Mouse (Mus musculus): ENCODE measurements around the gene Arsb. TPM values are rescaled to one million over a fixed set of nuclear protein-coding genes. Genes with fewer than 3 reads are reported as not detected.

Gene Arsb
- polyA plus RNA-seq, 1 experiment from 2014 or later, result 7.6 TPM

DNA sequence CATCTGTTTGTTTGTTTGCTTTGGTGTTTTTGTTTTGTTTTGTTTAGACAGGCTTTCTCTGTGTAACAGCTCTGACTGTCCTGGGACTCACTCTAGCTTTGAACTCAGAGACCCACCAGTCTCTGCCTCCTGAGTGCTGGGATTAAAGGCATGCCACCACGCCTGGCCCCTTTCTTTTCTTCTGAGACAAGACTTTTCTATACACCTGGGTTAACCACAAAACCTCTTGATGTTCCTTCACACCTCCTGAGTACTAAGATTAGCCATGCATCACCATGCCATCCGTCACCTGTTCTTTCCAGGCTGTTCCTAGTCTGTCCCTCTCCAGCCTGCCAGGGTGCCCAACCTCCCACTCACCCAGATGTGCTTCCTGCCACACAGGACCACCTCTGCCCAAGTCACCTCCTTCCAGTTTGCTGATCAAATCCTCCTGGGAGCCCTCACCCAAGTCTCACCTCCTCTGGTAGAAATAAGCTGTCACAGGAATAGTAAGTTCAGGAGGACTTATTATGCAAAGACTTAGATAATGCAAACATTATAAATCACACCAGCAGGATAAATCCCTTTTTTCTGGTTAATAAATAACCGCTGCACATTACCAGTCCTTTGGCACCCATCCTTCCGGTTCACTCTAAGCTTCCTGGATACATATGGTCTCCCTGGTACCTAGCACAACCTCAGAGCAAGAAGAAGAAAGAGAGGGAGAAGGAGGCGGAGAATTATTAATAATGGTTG is 150.6 kb downstream of the Arsb start:
- Histone ChIP-seq H3K4me3 (no peak overlapping the region), H3K4me2 (replicated peaks) (no peak overlapping the region), H3K4me1 (no peaks in the 10 kb centered on the region), H3K36me3 (no peaks in the 10 kb centered on the region), H3K27ac (no peak overlapping the region), H3K9ac (no peak overlapping the region), H3K9me3 (no peaks in the 10 kb centered on the region), H3K27me3 (replicated peaks) (no peaks in the 10 kb centered on the region)
- WGBS, result 82% methylated on average over 5 of the region's 5 CpGs
- no peak for ATAC-seq (ENCODE audit: low FRiP score, low read depth)

DNA sequence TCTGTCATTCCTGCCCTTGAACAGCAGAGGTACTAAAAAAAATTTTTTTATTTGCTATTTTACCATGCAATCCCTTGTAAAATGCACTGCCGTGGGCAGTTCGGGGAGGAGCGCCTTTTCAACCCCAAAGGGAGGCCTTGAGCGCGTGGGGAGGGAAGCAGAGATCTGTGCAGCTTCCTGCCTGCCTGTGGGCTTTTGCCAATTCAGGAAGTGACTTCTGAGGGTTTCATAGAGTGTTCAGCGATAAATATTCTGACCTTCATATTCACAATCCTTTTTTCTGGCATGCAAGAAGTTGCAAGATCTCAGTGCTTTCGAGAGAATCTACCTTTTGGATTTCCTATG is 151.1 kb downstream of the Arsb start:
- Histone ChIP-seq H3K36me3 (no peaks in the 10 kb centered on the region), H3K27me3 (replicated peaks) (no peaks in the 10 kb centered on the region), H3K4me2 (replicated peaks) (no peak overlapping the region), H3K9ac (no peak overlapping the region), H3K27ac (no peak overlapping the region), H3K4me1 (no peaks in the 10 kb centered on the region), H3K4me3 (no peak overlapping the region), H3K9me3 (no peaks in the 10 kb centered on the region)
- 80% methylated on average over 7 of the region's 7 CpGs for whole genome bisulfite sequencing
- no peak for ATAC-seq (ENCODE audit: low FRiP score, low read depth)

DNA sequence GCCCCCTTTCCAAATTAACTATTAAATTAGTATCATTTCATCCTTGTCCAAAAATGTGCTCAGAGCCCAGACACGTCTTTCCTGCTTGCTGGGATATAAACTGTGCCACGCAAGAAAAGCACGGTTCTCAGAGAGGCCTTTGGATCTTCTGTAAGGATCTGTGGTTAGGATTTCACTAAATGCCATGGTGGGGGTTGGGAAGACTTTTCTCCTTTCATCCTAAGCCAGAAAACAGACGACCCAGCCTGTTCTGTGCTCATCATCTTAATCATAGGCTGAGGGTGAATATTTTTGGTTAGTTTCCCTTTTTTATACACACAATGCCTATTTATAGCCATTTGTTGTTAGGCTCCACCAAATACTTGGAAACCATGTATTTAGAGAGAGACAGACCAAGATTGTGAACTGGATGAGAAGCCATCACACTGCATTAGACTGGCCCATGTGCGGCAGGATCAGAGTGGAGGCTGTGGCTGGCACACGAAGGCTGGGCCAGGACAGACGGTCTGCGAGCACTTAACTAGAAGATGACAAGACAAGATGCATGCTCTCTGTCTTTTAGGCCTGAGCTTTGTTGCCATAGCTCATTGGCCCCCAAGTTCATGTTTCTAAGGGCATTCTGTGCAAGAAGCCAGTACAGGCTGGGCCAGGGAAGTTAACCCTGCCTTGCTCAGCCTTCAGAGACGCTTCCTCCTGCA is 153.5 kb downstream of the Arsb start:
- no peaks in the 10 kb centered on the region for H3K4me1 ChIP-seq
- no peak overlapping the region for H3K9ac ChIP-seq
- 80% methylated on average over 9 of the region's 9 CpGs for WGBS
- H3K36me3 ChIP-seq, result no peaks in the 10 kb centered on the region
- H3K4me3 ChIP-seq, result no peak overlapping the region
- H3K27me3 ChIP-seq (replicated peaks), result no peaks in the 10 kb centered on the region
- no peak overlapping the region for H3K4me2 ChIP-seq (replicated peaks)
- ATAC-seq (ENCODE audit: low FRiP score, low read depth), result no peak
- no peak overlapping the region for H3K27ac ChIP-seq
- no peaks in the 10 kb centered on the region for H3K9me3 ChIP-seq

DNA sequence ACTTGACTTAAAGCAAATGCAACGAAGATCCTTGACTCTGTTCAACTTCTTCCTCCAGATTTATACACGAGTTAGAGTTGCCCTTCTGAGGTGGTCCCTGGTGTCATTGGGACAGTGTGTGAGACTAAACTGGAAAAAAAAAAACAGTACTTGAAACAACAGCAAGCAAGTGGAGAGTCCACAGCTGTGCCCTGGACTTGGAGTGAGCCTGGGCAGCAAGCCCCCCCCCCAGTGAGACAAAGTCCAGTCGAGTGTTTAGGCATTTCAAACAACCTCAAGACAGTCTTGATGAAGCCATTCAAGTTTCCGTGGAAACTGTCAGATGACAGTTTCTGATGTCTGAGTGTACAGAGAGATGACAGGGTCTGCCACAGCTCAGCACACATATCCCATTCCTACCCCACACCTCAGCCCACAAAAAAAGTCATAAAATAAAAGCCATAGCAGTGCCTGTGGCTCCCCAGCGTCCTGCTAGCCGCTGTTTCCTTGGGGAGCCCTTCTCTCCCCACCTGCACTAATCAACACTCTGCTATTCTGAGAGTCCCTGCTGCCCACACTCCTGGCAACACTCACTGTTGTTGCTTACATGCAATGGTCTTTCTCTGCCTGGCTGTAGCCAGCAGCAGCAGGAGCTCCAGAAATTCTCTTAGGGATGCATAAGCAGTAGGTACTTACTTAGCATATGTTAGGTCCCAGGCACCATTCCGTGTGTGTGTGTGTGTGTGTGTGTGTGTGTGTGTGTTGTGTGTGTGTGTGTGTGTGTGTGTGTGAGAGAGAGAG is 159.3 kb downstream of the Arsb start:
- no peak for ATAC-seq (ENCODE audit: low FRiP score, low read depth)
- Histone ChIP-seq H3K4me3 (no peak overlapping the region), H3K4me1 (no peaks in the 10 kb centered on the region), H3K27ac (no peak overlapping the region), H3K9me3 (no peaks in the 10 kb centered on the region), H3K4me2 (replicated peaks) (no peak overlapping the region), H3K9ac (no peak overlapping the region), H3K27me3 (replicated peaks) (no peaks in the 10 kb centered on the region), H3K36me3 (no peaks in the 10 kb centered on the region)
- WGBS, result 67% methylated on average over 7 of the region's 7 CpGs

DNA sequence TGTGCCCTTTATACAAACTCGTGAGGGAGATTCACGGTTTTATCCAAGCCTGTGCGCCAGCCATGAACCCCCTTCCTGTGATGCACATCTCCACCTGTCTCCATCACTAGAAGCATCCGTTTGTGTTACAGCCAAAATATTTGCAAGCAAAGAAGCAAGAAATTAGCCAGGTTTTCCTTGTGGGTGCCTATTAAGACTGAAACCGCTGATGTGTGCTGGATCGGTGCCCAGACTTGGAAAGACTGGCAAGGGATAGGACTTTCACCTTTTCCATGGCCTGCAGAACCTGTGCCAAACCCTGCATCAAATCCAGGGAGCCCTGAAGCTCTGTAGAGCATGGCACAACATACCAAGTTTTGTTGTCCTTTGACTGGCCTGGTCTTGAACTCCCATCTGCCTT is 165.0 kb downstream of the Arsb start:
- 91% methylated on average over 6 of the region's 6 CpGs for WGBS
- ATAC-seq (ENCODE audit: low FRiP score, low read depth), result no peak
- H3K9me3 ChIP-seq, result no peaks in the 10 kb centered on the region

DNA sequence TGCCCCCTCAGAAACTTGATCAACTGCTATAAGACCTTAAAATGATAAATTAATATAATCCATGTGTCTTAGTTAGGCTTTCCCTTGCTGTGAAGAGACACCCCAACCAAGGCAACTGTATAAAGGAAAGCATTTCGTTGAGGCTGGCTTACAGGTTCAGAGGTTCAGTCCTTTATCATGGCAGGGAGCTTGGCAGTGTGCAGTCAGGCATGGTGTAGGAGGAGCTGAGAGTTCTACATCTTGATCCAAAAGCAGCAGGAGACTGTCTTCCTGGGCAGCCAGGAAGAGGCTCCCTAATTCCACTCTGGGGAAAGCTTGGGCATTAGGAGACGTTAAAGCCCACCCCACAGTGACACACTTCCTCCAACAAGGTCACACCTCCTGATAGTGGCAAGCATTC is 166.7 kb downstream of the Arsb start:
- no peak overlapping the region for H3K27ac ChIP-seq
- WGBS, result 38% methylated on average over 2 of the region's 2 CpGs
- H3K4me1 ChIP-seq, result 0 out of 2 replicates have a peak, but pooled peaks cover 4% of the 10 kb centered on the region
- H3K36me3 ChIP-seq, result no peaks in the 10 kb centered on the region
- no peaks in the 10 kb centered on the region for H3K9me3 ChIP-seq
- no peak overlapping the region for H3K4me2 ChIP-seq (replicated peaks)
- H3K9ac ChIP-seq, result no peak overlapping the region
- no peak overlapping the region for H3K4me3 ChIP-seq
- ATAC-seq (ENCODE audit: low FRiP score, low read depth), result no peak
- H3K27me3 ChIP-seq (replicated peaks), result no peaks in the 10 kb centered on the region

More for the DNA sequence above, 165.0 kb downstream of the Arsb start:
- Histone ChIP-seq H3K9ac (no peak overlapping the region), H3K4me2 (replicated peaks) (no peak overlapping the region), H3K36me3 (no peaks in the 10 kb centered on the region), H3K4me3 (no peak overlapping the region), H3K27ac (no peak overlapping the region), H3K27me3 (replicated peaks) (no peaks in the 10 kb centered on the region), H3K4me1 (0 out of 2 replicates have a peak, but pooled peaks cover 4% of the 10 kb centered on the region)

DNA sequence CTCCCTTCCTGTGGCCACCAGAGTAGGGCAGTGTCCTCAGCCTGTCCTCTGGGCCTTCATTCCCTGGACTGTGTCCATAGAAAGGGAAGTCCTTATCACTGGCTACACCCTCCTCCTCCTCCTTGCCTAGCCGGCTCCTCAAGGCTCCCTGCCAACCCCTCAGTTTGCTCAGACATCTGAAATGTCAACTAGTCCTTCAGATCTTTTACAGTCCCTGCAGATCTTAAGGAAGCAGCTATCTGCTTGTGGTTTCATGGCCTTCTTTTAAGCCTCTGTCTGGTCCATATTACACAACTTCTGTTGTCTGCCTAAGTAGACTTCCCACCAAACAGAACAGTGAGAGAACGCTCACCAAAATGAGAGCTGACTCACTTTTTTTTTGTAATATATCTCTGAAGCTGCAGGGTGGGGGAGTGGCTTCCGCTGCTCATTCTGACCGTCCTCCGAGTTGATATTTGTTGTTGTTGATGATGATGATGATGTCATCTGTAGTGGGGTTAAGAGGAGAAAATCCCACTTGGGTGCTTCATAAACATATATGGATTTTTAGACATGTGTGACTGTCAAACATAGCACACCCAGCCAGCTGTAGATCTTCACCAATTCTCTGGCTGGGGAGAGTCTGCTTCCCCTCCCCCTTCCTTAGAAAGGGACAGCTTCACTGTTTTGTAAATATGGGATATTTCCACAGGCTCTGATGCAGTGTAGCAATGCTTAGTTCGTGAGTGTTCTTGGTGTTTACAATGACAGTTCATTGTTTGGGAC is 168.1 kb downstream of the Arsb start:
- Histone ChIP-seq H3K4me2 (replicated peaks) (no peak overlapping the region), H3K36me3 (no peaks in the 10 kb centered on the region), H3K27ac (no peak overlapping the region), H3K27me3 (replicated peaks) (no peaks in the 10 kb centered on the region), H3K9ac (no peak overlapping the region), H3K4me1 (0 out of 2 replicates have a peak, but pooled peaks cover 4% of the 10 kb centered on the region), H3K4me3 (no peak overlapping the region), H3K9me3 (no peaks in the 10 kb centered on the region)
- ATAC-seq (ENCODE audit: low FRiP score, low read depth), result no peak
- 76% methylated on average over 6 of the region's 6 CpGs for WGBS

DNA sequence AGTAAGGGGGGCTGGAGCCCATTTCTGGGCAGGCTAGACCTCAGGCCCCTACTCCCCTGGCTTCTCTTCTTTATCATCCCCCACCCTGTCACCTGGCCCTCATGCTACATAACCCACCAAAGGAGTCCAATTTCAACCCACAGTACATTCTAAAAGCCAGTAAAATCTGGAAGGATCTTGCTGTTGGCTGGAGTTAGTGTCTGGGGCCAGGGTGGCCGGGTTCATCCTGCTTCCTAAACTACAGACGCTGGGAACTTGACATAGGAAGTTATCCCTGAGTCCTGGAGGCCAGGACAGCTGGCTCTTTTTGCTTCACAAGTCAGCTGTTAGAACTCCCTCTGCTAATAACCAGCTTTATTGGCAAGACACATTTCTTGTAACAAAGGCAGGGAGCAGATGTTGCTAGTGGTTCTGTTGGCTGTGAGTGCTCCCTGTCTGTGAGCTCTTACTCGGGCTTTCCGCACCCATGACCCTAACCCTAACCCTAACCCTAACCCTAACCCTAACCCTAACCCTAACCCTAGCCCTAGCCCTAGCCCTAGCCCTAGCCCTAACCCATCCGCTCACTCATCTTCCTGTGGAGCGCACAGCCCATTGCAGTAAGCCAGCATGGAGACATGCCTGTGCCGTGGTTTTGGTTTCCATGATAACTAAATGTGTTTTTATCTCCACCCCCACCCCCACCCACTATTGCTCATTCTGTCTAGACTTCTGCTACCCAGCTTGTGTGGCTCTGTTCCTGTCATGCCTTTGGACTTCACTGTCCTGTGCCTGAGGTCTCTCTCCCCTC is 169.5 kb downstream of the Arsb start:
- Histone ChIP-seq H3K27me3 (replicated peaks) (no peaks in the 10 kb centered on the region), H3K4me1 (0 out of 2 replicates have a peak, but pooled peaks cover 4% of the 10 kb centered on the region), H3K36me3 (no peaks in the 10 kb centered on the region), H3K9me3 (no peaks in the 10 kb centered on the region), H3K4me3 (no peak overlapping the region), H3K9ac (no peak overlapping the region), H3K27ac (no peak overlapping the region), H3K4me2 (replicated peaks) (no peak overlapping the region)
- 68% methylated on average over 7 of the region's 7 CpGs for WGBS
- no peak for ATAC-seq (ENCODE audit: low FRiP score, low read depth)

DNA sequence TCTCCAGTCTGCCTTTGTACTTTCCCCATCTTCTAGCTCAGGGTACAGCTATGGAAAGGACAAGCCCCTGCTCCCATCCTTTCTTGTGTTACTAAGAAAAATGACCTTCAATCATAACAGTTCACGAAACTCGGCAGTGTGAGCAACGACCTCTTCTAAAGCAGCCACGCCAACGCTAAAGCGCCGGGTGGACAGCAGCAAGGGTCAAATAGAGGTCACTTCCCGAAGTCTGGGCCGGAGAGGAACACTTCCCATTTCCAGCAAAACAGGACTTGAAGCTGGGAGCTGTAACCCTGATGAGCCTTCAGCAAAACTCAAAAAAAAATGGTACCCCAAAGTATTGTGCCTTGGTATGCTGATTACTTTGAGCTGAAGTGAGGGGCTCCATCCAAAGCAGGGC is 179.6 kb downstream of the Arsb start:
- Histone ChIP-seq H3K27ac (no peak overlapping the region), H3K4me3 (no peak overlapping the region), H3K9ac (no peak overlapping the region), H3K4me2 (replicated peaks) (no peak overlapping the region), H3K9me3 (no peaks in the 10 kb centered on the region), H3K4me1 (no peaks in the 10 kb centered on the region), H3K27me3 (replicated peaks) (no peaks in the 10 kb centered on the region), H3K36me3 (no peaks in the 10 kb centered on the region)
- WGBS, result 40% methylated on average over 9 of the region's 9 CpGs
- ATAC-seq (ENCODE audit: low FRiP score, low read depth), result no peak

DNA sequence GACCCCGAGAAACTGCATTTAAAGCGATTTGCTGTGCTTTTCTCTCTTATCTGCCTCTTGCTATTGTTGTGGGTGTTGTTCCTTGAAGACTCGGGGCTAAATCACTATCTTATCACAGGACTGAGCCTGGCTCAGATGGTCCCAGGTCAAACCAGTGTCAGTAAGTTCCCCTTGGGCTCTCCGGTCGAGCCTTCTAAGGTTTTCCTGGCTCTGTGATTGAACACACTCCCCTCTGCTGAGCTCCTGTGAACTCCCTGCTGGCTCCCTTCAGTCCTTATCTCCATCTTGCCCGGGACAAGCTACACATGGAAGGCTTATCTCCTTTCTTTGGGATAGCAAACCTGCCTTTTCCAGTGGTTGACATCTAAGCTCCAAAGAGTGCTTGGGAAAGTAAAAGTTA is 180.1 kb downstream of the Arsb start:
- Histone ChIP-seq H3K27me3 (replicated peaks) (no peaks in the 10 kb centered on the region), H3K4me2 (replicated peaks) (no peak overlapping the region), H3K4me1 (no peaks in the 10 kb centered on the region), H3K9ac (no peak overlapping the region), H3K4me3 (no peak overlapping the region), H3K36me3 (no peaks in the 10 kb centered on the region), H3K9me3 (no peaks in the 10 kb centered on the region), H3K27ac (no peak overlapping the region)
- ATAC-seq (ENCODE audit: low FRiP score, low read depth), result no peak
- WGBS, result 77% methylated on average over 6 of the region's 6 CpGs

DNA sequence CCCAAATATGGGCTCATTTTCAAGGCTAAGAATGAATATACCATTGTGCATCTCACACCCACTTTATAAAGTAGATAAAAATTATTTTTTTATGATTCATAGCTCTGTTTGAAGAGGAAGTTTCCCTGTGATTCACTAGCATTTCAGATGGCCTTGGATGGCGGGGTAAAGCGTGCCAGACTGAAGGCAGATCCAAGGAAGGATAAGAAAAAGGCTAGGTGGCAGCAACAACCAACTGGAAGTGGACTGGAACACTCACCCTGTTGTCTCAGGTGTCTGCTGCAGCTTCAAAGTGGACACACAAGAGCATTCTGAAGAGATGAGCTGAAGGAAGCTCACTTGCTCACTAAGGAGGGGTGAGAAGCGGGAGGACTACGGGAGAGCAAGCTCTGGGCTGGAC is 181.0 kb downstream of the Arsb start:
- no peaks in the 10 kb centered on the region for H3K9me3 ChIP-seq
- WGBS, result 96% methylated on average over 4 of the region's 4 CpGs
- no peak for ATAC-seq (ENCODE audit: low FRiP score, low read depth)

More for the DNA sequence above, 181.0 kb downstream of the Arsb start:
- Histone ChIP-seq H3K4me1 (no peaks in the 10 kb centered on the region), H3K4me2 (replicated peaks) (no peak overlapping the region), H3K9ac (no peak overlapping the region), H3K27me3 (replicated peaks) (no peaks in the 10 kb centered on the region), H3K27ac (no peak overlapping the region), H3K36me3 (no peaks in the 10 kb centered on the region), H3K4me3 (no peak overlapping the region)

Data from neural tube, embryonic 12.5 days (tissue).